8 mouse cellular contexts compared by ENCODE assay signal in genomic region chr11:106501308-106502158, GRCm38 (mm10). TPM values are rescaled to one million over a fixed set of nuclear protein-coding genes. Genes with fewer than 3 reads are reported as not detected.
DNase-seq lines count a peak whose midpoint lies in the region; ATAC-seq and TF ChIP-seq lines count a peak whose summit lies in the region.

No protein-coding gene starts in this region.

- intact Hi-C loops in left cerebral cortex, adult 2 months (cut with DNase I): loop anchor here (2.0 to 10.0 kb wide), 2 partner anchors 111 to 243 kb away; partner anchors contain the start of gene Tex2

- peaks cover 10% of the 10 kb centered on the region; the same call in 1 of the 2 replicates for H3K4me1 ChIP-seq in hindbrain, embryonic 14.5 days (replicated peaks; ENCODE audit: control insufficient read depth, insufficient read depth, low read length)

- peaks cover 8% of the 10 kb centered on the region for H3K36me3 ChIP-seq in hindbrain, embryonic 14.5 days (replicated peaks; ENCODE audit: control insufficient read depth, insufficient read depth)

- peak; percentile 61 to 62 for DNase-seq in adrenal gland, adult 18-20 months (ENCODE audit: low spot score in 2 of 2)
- peak; percentile 56 to 60 for DNase-seq in cerebellum, postnatal 36 days
- DNase-seq in gastrocnemius, adult 18-20 months (ENCODE audit: low spot score): peak; percentile 73
- peak; percentile 67 for DNase-seq in hindbrain, embryonic 14.5 days (ENCODE audit: low spot score)
- DNase-seq in left cerebral cortex, adult 2 months (ENCODE audit: extremely low spot score in 1 of 2, low spot score in 2 of 2): peak; percentile 35 to 44
- DNase-seq in lung, postnatal 36 days: peak; percentile 81
- peak; percentile 37 to 61 for DNase-seq in right cerebral cortex, adult 2 months (ENCODE audit: low spot score in 2 of 2)

- no peaks in the 10 kb centered on the region for H3K27me3 ChIP-seq in hindbrain, embryonic 14.5 days (ENCODE audit: control insufficient read depth, insufficient read depth, low read length)

- TF ChIP-seq CTCF in left cerebral cortex, adult 2 months (IDR thresholded peaks at IDR 0.05): no peak

- no peaks in the 10 kb centered on the region for H3K9me3 ChIP-seq in hindbrain, embryonic 14.5 days (ENCODE audit: control insufficient read depth, low read length)

- peak; percentile 68 for ATAC-seq in hindbrain, embryonic 14.5 days (ENCODE audit: low FRiP score)
- no peak for ATAC-seq in monocyte, adult 5-6 weeks (replicated peaks; ENCODE audit: insufficient number of reproducible peaks, low FRiP score, low TSS enrichment, poor library complexity, severe bottlenecking)

- peak overlapping the region; percentile 92 for H3K4me3 ChIP-seq in hindbrain, embryonic 14.5 days (replicated peaks; ENCODE audit: low read length)
- peak overlapping the region; percentile 76 for H3K4me3 ChIP-seq in left cerebral cortex, adult 2 months

- H3K27ac ChIP-seq in hindbrain, embryonic 14.5 days: peak overlapping the region; percentile 98
- H3K27ac ChIP-seq in left cerebral cortex, adult 2 months: peak overlapping the region; percentile 97

- H3K4me2 ChIP-seq in hindbrain, embryonic 14.5 days (replicated peaks): peak overlapping the region; percentile 92

- WGBS in hindbrain, embryonic 14.5 days: under 1% methylated on average over 22 of the region's 22 CpGs

- peak overlapping the region; percentile 100 for H3K9ac ChIP-seq in hindbrain, embryonic 14.5 days

RNA-seq across cellular contexts. Expression of gene Ern1, which starts 13.9 kb away (rescaled TPM):
- total RNA-seq in adrenal gland, adult 18-20 months (2021): 100 to 1,000 TPM in 1 of 2 experiments, 10 to 100 TPM in 1; 74.1 to 154 TPM
- total RNA-seq in gastrocnemius, adult 18-20 months (2021): 1 to 10 TPM; 6.6 to 9.1 TPM
- 5.0 and 7.2 TPM in 2 replicates for polyA plus RNA-seq in hindbrain, embryonic 14.5 days (2014; fragmentation: Nextera tagmentation; extraction: Ambion mirVana)
- 10 to 100 TPM; 10.4 to 11.3 TPM for total RNA-seq in left cerebral cortex, adult 2 months (2021)
- total RNA-seq in monocyte, adult 5-6 weeks (2017): 27.8 to 71.5 TPM (median 30.5 TPM) in 3 replicates
